Mouse (Mus musculus) layer of hippocampus, postnatal 25 days (tissue): ENCODE measurements around the gene Agrp. TPM values are rescaled to one million over a fixed set of nuclear protein-coding genes. Genes with fewer than 3 reads are reported as not detected.
A peak's percentile ranks its signal among the peaks of the same experiment; 100 is the strongest.
"Not testable (repeated sequence)": the region's sequence is repeated elsewhere in the genome, so short reads cannot be mapped to it uniquely, and the experiment has no call there.

Experiments used
- DNase-seq, 2 experiments: peaks; one replicate each; pipeline ENCODE4 v3.0.0; 2022; ENCODE audit warnings: mixed read lengths in 2 of 2, low spot score in 1 of 2; ENCODE audit errors: extremely low spot score in 1 of 2
- total RNA-seq, 2 experiments: library from RNA; stranded (reverse); gene quantifications; 2 replicates each; pipeline ENCODE4 v1.2.3; 2021

Agrp gene
- total RNA-seq, 2 experiments from 2014 or later = not detected

- DNase-seq = peak; percentile 64 to 77
These were observed 32.3 kb downstream of the Agrp start, which contains the start of gene Ripor1 for GRCm38 (mm10) chr8:105604804-105605381. Gene Ripor1, plus strand, starts transcription at chr8:105605255.

- not testable (repeated sequence) for DNase-seq
These were observed 34.7 kb downstream of the Agrp start for GRCm38 (mm10) chr8:105602540-105602939.

- no peak for DNase-seq
These were observed 35.9 kb downstream of the Agrp start for GRCm38 (mm10) chr8:105601301-105601700.

- no peak for DNase-seq
These were observed 38.4 kb downstream of the Agrp start for GRCm38 (mm10) chr8:105598777-105599176.

- peak in 1 of 2 experiments; percentile 57 for DNase-seq
These were observed 40.7 kb downstream of the Agrp start for GRCm38 (mm10) chr8:105596362-105597034.

- no peak for DNase-seq
These were observed 42.5 kb downstream of the Agrp start for GRCm38 (mm10) chr8:105594451-105595242.

- no peak for DNase-seq
These were observed 43.3 kb downstream of the Agrp start for GRCm38 (mm10) chr8:105593859-105594258.

- DNase-seq = no peak
These were observed 44.8 kb downstream of the Agrp start for GRCm38 (mm10) chr8:105592431-105592830.

GRCm38 (mm10) chr8:105579719-105580118, 57.5 kb downstream of the Agrp start:
- DNase-seq = no peak

GRCm38 (mm10) chr8:105575538-105575937, 61.7 kb downstream of the Agrp start:
- DNase-seq = no peak

GRCm38 (mm10) chr8:105574741-105575140, 62.5 kb downstream of the Agrp start:
- no peak for DNase-seq

GRCm38 (mm10) chr8:105573427-105573826, 63.8 kb downstream of the Agrp start:
- peak in 1 of 2 experiments; percentile 40 for DNase-seq

- no peak for DNase-seq
These were observed 65.4 kb downstream of the Agrp start for GRCm38 (mm10) chr8:105571810-105572209.

- DNase-seq = no peak
These were observed 70.2 kb downstream of the Agrp start for GRCm38 (mm10) chr8:105566703-105567595.

GRCm38 (mm10) chr8:105565952-105566702, 71.1 kb downstream of the Agrp start, which contains the start of gene Atp6v0d1:
Gene Atp6v0d1, minus strand, starts transcription at chr8:105566047.
- peak; percentile 91 to 96 for DNase-seq

GRCm38 (mm10) chr8:105565401-105565881, 71.8 kb downstream of the Agrp start:
- DNase-seq = peak; percentile 38 to 61

- not testable (repeated sequence) for DNase-seq
These were observed 72.5 kb downstream of the Agrp start for GRCm38 (mm10) chr8:105564573-105565229.

- DNase-seq = no peak
These were observed 73.3 kb downstream of the Agrp start for GRCm38 (mm10) chr8:105563871-105564270.

- DNase-seq = no peak
These were observed 74.3 kb downstream of the Agrp start for GRCm38 (mm10) chr8:105562863-105563262.
